Mouse (Mus musculus) adrenal gland, postnatal 14 days (tissue): ENCODE data around the gene Nup62. TPM values are rescaled to one million over a fixed set of nuclear protein-coding genes. Genes with fewer than 3 reads are reported as not detected.

Source experiments
- DNase-seq: peaks from one replicate; pipeline ENCODE4 v3.0.0; 2021; ENCODE audit warnings: mixed read lengths
- long read RNA-seq, 2 experiments: library from polyadenylated mRNA; stranded (forward); transcript quantifications; one replicate each; pipeline ENCODE4 v2.0.0; 2021
- total RNA-seq: library from RNA; stranded (reverse); gene quantifications from 2 replicates; pipeline ENCODE4 v1.2.3, GENCODE M21; 2021

The Nup62 gene
- 45.7 and 59.1 TPM in 2 replicates for total RNA-seq
- long read RNA-seq, experiment 1, transcript Nup62-201 (2 exons, 2,722 nt), result major isoform, 61 of 62 reads
- long read RNA-seq, experiment 1, partial matches to known transcripts, result 0 of 62 reads
- long read RNA-seq, experiment 1, other reads (novel, unspliced or antisense), result 0 of 62 reads
- long read RNA-seq, experiment 2, transcript Nup62-201 (2 exons, 2,722 nt), result major isoform, 36 of 46 reads
- long read RNA-seq, experiment 2, partial matches to known transcripts, result 10 of 46 reads
- long read RNA-seq, experiment 2, other reads (novel, unspliced or antisense), result 0 of 46 reads

- DNase-seq, result peak; percentile 100
Measured at GRCm38 (mm10) chr7:44815721-44816469, at the start of gene Nup62, which contains the start of gene Il4i1. Nup62 (plus strand) TSS chr7:44816088. Il4i1 (plus strand) TSS chr7:44816387.

- DNase-seq, result no peak
Measured at GRCm38 (mm10) chr7:44768129-44768528, 47.8 kb upstream of the Nup62 start.

- DNase-seq, result peak; percentile 86
Measured at GRCm38 (mm10) chr7:44770046-44770578, 45.8 kb upstream of the Nup62 start.

GRCm38 (mm10) chr7:44772591-44773204 is 43.2 kb upstream of the Nup62 start:
- no peak for DNase-seq

GRCm38 (mm10) chr7:44776849-44777498 is 38.9 kb upstream of the Nup62 start:
- no peak for DNase-seq

GRCm38 (mm10) chr7:44780101-44780500 is 35.8 kb upstream of the Nup62 start:
- DNase-seq, result no peak

- DNase-seq, result no peak
Measured at GRCm38 (mm10) chr7:44789531-44789930, 26.4 kb upstream of the Nup62 start.

GRCm38 (mm10) chr7:44790066-44790465 is 25.8 kb upstream of the Nup62 start:
- no peak for DNase-seq

- no peak for DNase-seq
Measured at GRCm38 (mm10) chr7:44792781-44793180, 23.1 kb upstream of the Nup62 start.

GRCm38 (mm10) chr7:44808927-44809326 is 7.0 kb upstream of the Nup62 start:
- no peak for DNase-seq

GRCm38 (mm10) chr7:44809466-44809865 is 6.4 kb upstream of the Nup62 start:
- no peak for DNase-seq

GRCm38 (mm10) chr7:44810365-44810764 is 5.5 kb upstream of the Nup62 start:
- no peak for DNase-seq

- DNase-seq, result no peak
Measured at GRCm38 (mm10) chr7:44810819-44811557, 4.9 kb upstream of the Nup62 start.

- no peak for DNase-seq
Measured at GRCm38 (mm10) chr7:44812651-44813325, 3.1 kb upstream of the Nup62 start.

- DNase-seq, result no peak
Measured at GRCm38 (mm10) chr7:44813985-44814384, 1.9 kb upstream of the Nup62 start.

- no peak for DNase-seq
Measured at GRCm38 (mm10) chr7:44814423-44814822, 1.5 kb upstream of the Nup62 start.

- no peak for DNase-seq
Measured at GRCm38 (mm10) chr7:44814952-44815553, 835 bp upstream of the Nup62 start.

GRCm38 (mm10) chr7:44816470-44817021 is 658 bp downstream of the Nup62 start, which contains the start of gene Atf5:
Atf5 (minus strand) TSS chr7:44816658.
- peak; percentile 82 for DNase-seq

- peak; percentile 5 for DNase-seq
Measured at GRCm38 (mm10) chr7:44817441-44817840, 1.6 kb downstream of the Nup62 start.

GRCm38 (mm10) chr7:44818164-44818563 is 2.3 kb downstream of the Nup62 start:
- DNase-seq, result peak; percentile 13
